Mouse (Mus musculus) heart, embryonic 15.5 days (tissue): ENCODE results near the gene Igsf8. TPM values are rescaled to one million over a fixed set of nuclear protein-coding genes. Genes with fewer than 3 reads are reported as not detected.

Source experiments
- ATAC-seq: fragments of 200-750 bp; cut with Nextera tagmentation; replicated peaks from 2 replicates; pipeline ENCODE4 v1.8.0; 2017; ENCODE audit warnings: low read depth, moderate TSS enrichment; ENCODE audit not compliant: insufficient number of reproducible peaks, insufficient read depth, low FRiP score
- H3K27ac ChIP-seq: fragments of 300-500 bp; sonication (generic); 2 replicates; pipeline ENCODE4 v1.5.1; 2015; ENCODE audit warnings: mild to moderate bottlenecking, inconsistent platforms
- H3K27me3 ChIP-seq: fragments of 300-500 bp; sonication (generic); 2 replicates; pipeline ENCODE4 v1.6.1; 2015; ENCODE audit warnings: inconsistent platforms
- H3K36me3 ChIP-seq: fragments of 300-500 bp; sonication (generic); 2 replicates; pipeline ENCODE4 v1.6.1; 2015; ENCODE audit warnings: mild to moderate bottlenecking, inconsistent platforms
- H3K4me1 ChIP-seq: fragments of 300-500 bp; sonication (generic); replicated peaks from 2 replicates; pipeline ENCODE4 v1.6.1; 2015; ENCODE audit warnings: inconsistent platforms
- H3K4me2 ChIP-seq: fragments of 300-500 bp; sonication (generic); 2 replicates; pipeline ENCODE4 v1.6.1; 2015; ENCODE audit warnings: inconsistent platforms, mild to moderate bottlenecking, moderate library complexity
- H3K4me3 ChIP-seq: fragments of 300-500 bp; sonication (generic); 2 replicates; pipeline ENCODE4 v1.5.1; 2015; ENCODE audit warnings: mild to moderate bottlenecking, inconsistent platforms
- H3K9ac ChIP-seq: fragments of 300-500 bp; sonication (generic); 2 replicates; pipeline ENCODE4 v1.6.1; 2015; ENCODE audit warnings: mild to moderate bottlenecking, inconsistent platforms
- H3K9me3 ChIP-seq: fragments of 300-500 bp; sonication (generic); replicated peaks from 2 replicates; pipeline ENCODE4 v1.6.1; 2016; ENCODE audit warnings: inconsistent platforms
- WGBS: fragments of 180-500 bp; shearing (Covaris S2); methylation state at CpG from one replicate; pipeline ENCODE4 v1.1.7; 2015; ENCODE audit warnings: mixed read lengths; 5-methylcytosine and 5-hydroxymethylcytosine counted together
- polyA plus RNA-seq: library from polyadenylated mRNA; unstranded; fragments of >200 nt; fragmentation: Nextera tagmentation; extraction: Ambion mirVana; gene quantifications from 2 replicates; pipeline ENCODE4 v1.2.1, GENCODE M21; 2015

Igsf8 gene
- polyA plus RNA-seq, 1 experiment from 2014 or later = 20.6 TPM

DNA sequence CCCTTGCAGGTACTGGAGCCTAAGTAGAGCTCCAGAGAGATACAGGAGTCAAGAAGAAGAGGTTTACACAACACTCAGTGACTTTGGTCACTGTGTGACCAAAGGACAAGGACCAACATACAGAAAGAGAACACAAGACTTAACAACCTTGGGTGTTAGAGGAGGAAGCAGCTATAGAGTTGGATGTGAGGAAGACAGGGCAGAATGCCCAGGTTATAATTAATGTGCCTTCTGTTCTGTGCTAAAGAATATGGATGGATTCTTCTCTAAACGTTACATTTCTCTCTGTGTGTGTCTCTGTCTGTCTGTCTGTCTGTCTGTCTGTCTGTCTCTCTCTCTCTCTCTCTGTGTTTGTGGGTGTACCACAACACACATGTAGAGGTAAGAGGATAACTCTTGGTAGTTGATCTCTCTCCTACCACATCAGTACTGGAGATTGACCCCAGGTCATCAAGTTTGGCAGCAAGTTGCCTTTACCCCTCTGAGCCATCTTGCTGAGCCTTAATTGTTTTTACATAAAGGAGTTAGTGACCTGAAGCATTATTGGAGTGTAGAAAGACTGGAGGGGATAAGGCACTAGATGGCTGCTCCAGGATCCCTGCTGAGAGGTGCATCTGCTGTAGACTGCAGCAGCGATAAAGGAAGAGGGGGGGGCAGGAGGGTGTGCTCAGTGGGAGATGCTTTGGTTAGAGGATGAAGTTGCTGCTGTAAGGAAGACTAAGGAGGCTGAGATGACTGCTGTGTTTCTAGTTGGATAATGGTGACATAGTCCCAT is 76.2 kb downstream of the Igsf8 start:
- H3K9me3 ChIP-seq = no peaks in the 10 kb centered on the region
- H3K4me3 ChIP-seq = no peak overlapping the region
- H3K4me1 ChIP-seq = peaks cover 12% of the 10 kb centered on the region
- no peak for ATAC-seq
- peaks cover 89% of the 10 kb centered on the region for H3K27me3 ChIP-seq
- no peak overlapping the region for H3K4me2 ChIP-seq
- no peak overlapping the region for H3K9ac ChIP-seq
- no peak overlapping the region for H3K27ac ChIP-seq
- 36% methylated on average over 2 of the region's 2 CpGs for WGBS
- no peaks in the 10 kb centered on the region for H3K36me3 ChIP-seq

DNA sequence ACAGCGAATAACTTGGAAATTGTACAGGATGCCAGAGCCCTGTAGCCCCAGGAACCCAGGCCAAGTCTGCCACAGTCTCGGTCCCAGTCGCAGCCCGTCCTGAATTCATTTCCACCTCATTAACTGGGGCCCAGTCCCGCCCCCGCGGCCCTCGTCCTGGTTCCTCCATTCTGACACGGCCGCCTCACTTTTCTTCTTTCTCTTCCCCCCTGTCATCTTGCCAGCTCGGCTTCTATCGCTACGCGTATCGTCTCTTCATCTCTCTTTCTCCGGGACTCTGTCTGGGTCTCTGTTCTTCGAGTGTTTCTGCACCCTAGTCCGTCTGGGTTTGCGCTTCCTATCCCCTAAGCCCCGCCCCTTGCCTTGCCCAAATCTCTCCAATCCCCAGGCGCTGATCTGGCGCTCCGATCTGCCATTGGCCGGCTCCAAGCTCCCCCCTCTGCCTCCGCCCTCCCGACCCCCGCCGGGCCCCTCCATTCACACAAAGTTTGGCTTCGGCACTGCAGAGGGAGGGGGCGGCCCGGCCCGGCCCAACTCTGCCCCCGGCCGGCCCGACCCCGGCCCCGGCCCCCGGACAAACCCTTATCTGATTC is 79.4 kb downstream of the Igsf8 start, which contains the start of gene Kcnj10:
Gene Kcnj10 (plus strand): TSS at position 482 of the 593 bp plus-strand sequence.
- H3K4me2 ChIP-seq = peak within 1 kb of the TSS; percentile 65
- peaks cover 66% of the 10 kb centered on the region for H3K27me3 ChIP-seq
- ATAC-seq = peak; percentile 79
- no peak within 1 kb of the TSS for H3K9ac ChIP-seq
- H3K4me3 ChIP-seq = peak within 1 kb of the TSS; percentile 43
- peaks cover 12% of the 10 kb centered on the region for H3K4me1 ChIP-seq
- H3K27ac ChIP-seq = no peak within 1 kb of the TSS
- 2% methylated on average over 38 of the region's 38 CpGs for WGBS
- no peaks in the 10 kb centered on the region for H3K36me3 ChIP-seq
- H3K9me3 ChIP-seq = no peaks in the 10 kb centered on the region

DNA sequence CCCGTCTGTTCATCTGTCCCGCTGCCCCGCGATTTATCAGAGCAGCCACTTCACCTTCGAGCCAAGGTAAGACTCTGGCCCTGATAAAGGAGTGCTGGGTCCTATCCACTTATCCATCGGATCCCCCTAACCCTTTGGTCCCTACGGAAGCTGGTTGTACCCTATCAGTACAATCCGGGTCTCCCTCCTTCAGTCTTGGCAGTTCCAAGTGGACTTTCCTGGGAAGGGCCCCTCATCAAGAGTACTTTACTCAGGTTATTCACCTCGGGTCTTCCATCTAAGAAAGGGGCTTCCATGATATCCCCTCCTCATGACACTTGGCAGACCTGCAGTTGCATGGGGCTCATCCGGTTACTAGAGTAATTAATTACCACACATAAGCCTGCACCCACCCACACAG is 79.9 kb downstream of the Igsf8 start:
- Histone ChIP-seq H3K9me3 (no peaks in the 10 kb centered on the region), H3K4me1 (peaks cover 12% of the 10 kb centered on the region), H3K27ac (no peak overlapping the region), H3K36me3 (no peaks in the 10 kb centered on the region), H3K9ac (no peak overlapping the region), H3K27me3 (peaks cover 60% of the 10 kb centered on the region), H3K4me2 (peak overlapping the region; percentile 65), H3K4me3 (peak overlapping the region; percentile 43)
- WGBS = 14% methylated on average over 10 of the region's 10 CpGs
- no peak for ATAC-seq

DNA sequence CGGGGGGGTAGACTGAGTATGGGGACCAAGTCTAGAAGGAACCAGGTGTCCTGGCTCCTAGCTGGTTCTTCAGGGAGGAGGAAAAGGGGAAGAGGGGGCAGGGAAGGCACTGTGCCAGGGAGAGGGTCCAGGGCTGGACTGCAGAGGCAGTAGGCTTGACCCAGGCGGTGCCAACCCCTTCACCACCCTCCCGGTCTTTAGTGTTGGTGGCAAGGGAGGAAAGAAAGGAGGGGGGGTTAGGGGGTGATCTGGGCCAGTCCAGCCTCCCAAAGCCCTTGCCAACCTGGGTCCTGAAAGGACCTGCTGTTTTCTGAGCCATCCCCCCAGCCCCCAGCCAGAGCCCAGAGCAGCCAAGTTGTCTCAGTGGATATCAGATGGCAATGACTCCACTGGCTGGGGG is 81.3 kb downstream of the Igsf8 start:
- 64% methylated on average over 3 of the region's 3 CpGs for WGBS

DNA sequence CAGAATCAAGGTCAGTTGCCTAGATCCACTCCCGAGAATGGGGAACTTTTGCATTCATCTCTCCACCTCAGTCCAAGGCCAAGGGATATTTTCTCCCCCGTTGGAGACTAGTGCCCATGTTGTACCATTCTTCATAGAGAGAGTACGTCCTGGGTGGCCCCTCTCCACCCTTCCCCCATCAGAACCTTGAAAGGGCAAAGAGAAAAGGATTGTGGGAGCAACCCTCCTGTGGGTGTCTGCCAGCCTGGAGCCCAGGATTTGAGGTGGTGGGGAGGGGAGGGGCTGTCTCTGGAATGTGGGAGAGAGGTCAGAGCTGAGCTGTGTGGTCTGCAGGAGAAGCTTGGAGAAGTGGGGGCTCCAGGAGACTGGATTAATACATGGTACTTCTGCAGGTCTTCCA is 82.5 kb downstream of the Igsf8 start:
- H3K27me3 ChIP-seq = peaks cover 61% of the 10 kb centered on the region
- ATAC-seq = no peak
- peaks cover 12% of the 10 kb centered on the region for H3K4me1 ChIP-seq
- 61% methylated on average over 3 of the region's 3 CpGs for WGBS
- H3K9ac ChIP-seq = no peak overlapping the region
- no peak overlapping the region for H3K27ac ChIP-seq
- H3K9me3 ChIP-seq = no peaks in the 10 kb centered on the region
- H3K4me3 ChIP-seq = no peak overlapping the region
- H3K4me2 ChIP-seq = no peak overlapping the region
- no peaks in the 10 kb centered on the region for H3K36me3 ChIP-seq

More for the DNA sequence above, 81.3 kb downstream of the Igsf8 start:
- Histone ChIP-seq H3K4me1 (peaks cover 12% of the 10 kb centered on the region), H3K9ac (no peak overlapping the region), H3K4me3 (no peak overlapping the region), H3K36me3 (no peaks in the 10 kb centered on the region), H3K27ac (no peak overlapping the region), H3K9me3 (no peaks in the 10 kb centered on the region), H3K4me2 (no peak overlapping the region), H3K27me3 (peaks cover 59% of the 10 kb centered on the region)
- ATAC-seq = no peak

DNA sequence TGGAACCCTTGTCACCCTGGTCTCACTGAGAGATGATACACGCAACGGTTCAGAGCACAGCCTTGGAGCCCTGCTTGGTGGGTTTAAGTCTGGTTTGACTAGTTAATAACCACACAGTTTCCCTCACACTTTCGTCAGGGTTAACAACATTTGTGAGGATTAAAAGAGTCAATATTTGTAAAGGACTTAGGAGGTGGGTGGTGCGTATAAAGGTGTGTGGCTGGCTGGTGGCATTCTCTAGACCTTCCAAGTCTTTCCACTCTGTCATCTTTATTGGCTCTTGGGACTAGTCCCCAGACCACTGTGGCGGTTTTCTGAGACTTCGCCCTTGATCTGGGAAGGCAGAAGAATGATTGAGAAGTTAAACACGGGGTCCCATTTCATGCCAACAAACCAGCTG is 83.4 kb downstream of the Igsf8 start:
- H3K27ac ChIP-seq = no peak overlapping the region
- H3K4me3 ChIP-seq = no peak overlapping the region
- ATAC-seq = no peak
- WGBS = 77% methylated on average over 7 of the region's 7 CpGs
- no peaks in the 10 kb centered on the region for H3K9me3 ChIP-seq
- H3K9ac ChIP-seq = no peak overlapping the region
- H3K4me1 ChIP-seq = peaks cover 12% of the 10 kb centered on the region
- H3K36me3 ChIP-seq = no peaks in the 10 kb centered on the region
- H3K4me2 ChIP-seq = no peak overlapping the region
- peaks cover 62% of the 10 kb centered on the region for H3K27me3 ChIP-seq

DNA sequence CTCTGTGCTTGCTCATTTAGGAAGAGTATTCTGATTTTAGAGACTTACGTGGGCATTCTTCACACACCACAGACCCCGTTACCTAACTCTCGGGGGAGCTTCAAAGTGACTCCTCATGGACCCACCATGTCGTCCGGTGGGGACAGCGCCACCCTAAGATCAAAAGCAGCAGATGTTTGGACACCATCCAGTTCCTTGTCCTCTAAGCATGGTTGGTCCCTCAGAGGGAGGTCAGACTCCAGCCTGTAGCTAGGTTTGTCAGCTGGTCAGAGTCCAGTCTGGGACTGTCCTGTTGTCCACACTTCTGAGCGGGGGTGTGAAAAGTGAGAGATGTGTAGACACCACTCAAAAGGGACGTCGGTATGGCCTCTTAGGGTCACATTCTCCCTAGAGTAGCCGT is 85.3 kb downstream of the Igsf8 start:
- no peaks in the 10 kb centered on the region for H3K36me3 ChIP-seq

DNA sequence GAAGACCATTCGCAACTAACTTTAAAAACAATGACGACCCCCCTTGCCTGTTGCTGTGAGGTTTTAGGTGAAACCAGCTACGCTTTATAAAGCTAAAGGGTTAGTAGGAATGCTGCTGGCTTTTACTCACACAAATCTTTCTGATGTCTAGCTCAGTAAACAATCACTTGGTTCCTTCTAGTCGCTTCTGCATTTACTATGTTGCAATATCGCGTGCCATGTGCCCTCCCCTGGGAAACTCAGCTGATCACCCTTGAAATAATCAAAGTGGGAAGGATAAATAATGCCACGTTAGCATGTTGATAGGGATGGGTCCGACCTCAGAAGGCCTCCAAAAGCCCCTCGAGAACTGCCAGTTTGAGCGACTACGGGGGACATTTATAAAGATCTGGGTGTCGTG is 85.9 kb downstream of the Igsf8 start:
- H3K27ac ChIP-seq = no peak overlapping the region
- 83% methylated on average over 12 of the region's 12 CpGs for WGBS
- H3K27me3 ChIP-seq = peaks cover 63% of the 10 kb centered on the region
- H3K36me3 ChIP-seq = no peaks in the 10 kb centered on the region
- peaks cover 9% of the 10 kb centered on the region for H3K4me1 ChIP-seq
- H3K4me2 ChIP-seq = no peak overlapping the region
- no peak overlapping the region for H3K4me3 ChIP-seq
- ATAC-seq = no peak
- no peaks in the 10 kb centered on the region for H3K9me3 ChIP-seq
- no peak overlapping the region for H3K9ac ChIP-seq

More for the DNA sequence above, 85.3 kb downstream of the Igsf8 start:
- H3K4me2 ChIP-seq = no peak overlapping the region
- H3K27me3 ChIP-seq = peaks cover 64% of the 10 kb centered on the region
- no peak for ATAC-seq
- no peak overlapping the region for H3K4me3 ChIP-seq
- no peak overlapping the region for H3K27ac ChIP-seq
- 74% methylated on average over 10 of the region's 10 CpGs for WGBS
- no peaks in the 10 kb centered on the region for H3K9me3 ChIP-seq
- H3K4me1 ChIP-seq = peaks cover 9% of the 10 kb centered on the region
- H3K9ac ChIP-seq = no peak overlapping the region

DNA sequence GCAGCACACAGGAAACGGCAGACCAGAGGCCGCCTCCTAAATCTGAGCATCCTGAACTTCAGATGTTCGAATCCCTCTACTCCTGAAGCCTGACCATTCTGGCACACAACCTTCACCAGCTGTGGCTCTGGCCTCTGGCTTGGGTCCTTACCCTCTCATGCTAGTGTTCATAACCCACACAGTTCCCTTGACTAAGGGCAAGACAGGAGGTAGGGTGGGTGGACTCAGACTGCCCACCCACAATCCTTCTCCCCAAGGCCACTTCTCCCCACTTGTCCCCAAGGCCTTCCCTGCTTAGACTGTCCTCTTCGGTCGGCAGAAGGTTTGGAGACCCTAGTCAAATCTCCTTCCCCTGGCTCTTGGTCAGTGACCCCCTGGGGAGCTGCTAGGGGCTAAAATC is 88.1 kb downstream of the Igsf8 start:
- Histone ChIP-seq H3K27ac (no peak overlapping the region), H3K4me2 (no peak overlapping the region), H3K4me3 (no peak overlapping the region), H3K27me3 (peaks cover 59% of the 10 kb centered on the region), H3K9me3 (no peaks in the 10 kb centered on the region), H3K4me1 (peaks cover 9% of the 10 kb centered on the region), H3K9ac (no peak overlapping the region), H3K36me3 (no peaks in the 10 kb centered on the region)
- no peak for ATAC-seq
- 77% methylated on average over 5 of the region's 5 CpGs for WGBS

DNA sequence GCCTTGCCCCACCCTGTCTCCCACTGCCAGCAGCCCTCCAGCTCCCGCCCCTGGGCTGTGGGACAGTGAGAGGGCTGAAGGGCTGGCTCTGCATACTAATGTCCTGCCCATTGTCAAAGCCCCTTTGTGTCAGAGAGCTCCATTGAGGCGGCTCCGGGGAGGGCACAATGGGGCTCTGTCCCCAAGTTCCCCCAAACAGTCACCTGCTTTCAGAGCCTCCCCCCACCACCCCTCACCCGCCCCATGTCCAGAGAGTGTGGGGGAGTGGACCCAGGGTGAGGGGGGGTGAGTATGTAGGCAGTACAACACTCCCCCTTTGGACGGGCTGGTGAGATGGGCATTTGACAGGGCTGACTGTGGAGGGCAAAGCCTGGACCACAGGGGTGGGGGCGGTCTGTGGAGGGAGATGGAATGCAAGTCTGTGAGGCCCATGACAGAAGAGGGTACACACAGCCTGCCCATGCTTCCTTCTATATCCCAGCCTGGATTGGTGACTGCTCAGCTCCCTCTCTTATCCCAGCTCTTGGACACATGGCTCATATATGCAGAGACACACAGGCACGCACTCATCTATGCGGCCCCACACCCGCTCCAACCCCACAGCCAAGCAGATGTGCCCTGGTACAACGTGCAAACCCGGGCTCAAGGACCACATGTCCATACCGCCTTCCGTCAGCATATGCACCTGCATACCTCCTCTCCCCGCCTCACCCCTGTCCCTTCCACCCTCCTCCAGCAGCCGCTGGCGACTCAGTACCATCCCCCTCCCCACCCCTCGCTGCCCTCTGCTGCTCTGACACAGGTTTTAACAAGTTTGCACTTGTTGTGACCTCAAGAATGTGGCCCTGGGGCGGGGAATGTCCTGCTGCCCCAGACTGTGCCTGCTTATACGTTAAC is 88.7 kb downstream of the Igsf8 start:
- no peak overlapping the region for H3K4me3 ChIP-seq
- no peaks in the 10 kb centered on the region for H3K9me3 ChIP-seq
- H3K4me1 ChIP-seq = peaks cover 9% of the 10 kb centered on the region
- H3K9ac ChIP-seq = no peak overlapping the region
- no peak overlapping the region for H3K27ac ChIP-seq
- no peaks in the 10 kb centered on the region for H3K36me3 ChIP-seq
- no peak for ATAC-seq
- peaks cover 59% of the 10 kb centered on the region for H3K27me3 ChIP-seq
- 16% methylated on average over 18 of the region's 19 CpGs for WGBS
- 0 out of 2 replicates have a peak overlapping the region, but pooled peaks have one; percentile 26 for H3K4me2 ChIP-seq

DNA sequence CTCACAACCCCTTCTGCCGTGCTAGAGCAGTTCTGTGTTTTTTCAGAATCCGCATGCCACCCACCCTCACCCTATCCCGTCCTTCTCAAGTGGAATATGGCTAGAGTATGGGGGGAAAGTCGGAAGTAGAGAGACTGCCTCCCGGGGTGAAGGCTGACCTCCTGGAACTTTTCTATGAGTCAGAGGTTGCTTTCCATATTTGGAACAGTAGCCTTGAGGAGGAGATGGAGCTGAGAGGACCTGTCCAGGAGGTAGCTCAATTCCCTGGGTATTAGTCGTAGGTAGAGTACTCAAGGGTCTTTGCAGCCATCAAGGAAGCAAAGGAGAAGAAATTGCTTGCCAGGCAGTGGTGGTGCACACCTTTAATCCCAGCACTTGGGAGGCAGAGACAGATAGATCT is 90.6 kb downstream of the Igsf8 start:
- Histone ChIP-seq H3K9me3 (no peaks in the 10 kb centered on the region), H3K36me3 (no peaks in the 10 kb centered on the region), H3K27ac (no peak overlapping the region), H3K4me3 (no peak overlapping the region), H3K9ac (no peak overlapping the region), H3K27me3 (peaks cover 60% of the 10 kb centered on the region), H3K4me1 (peaks cover 9% of the 10 kb centered on the region), H3K4me2 (no peak overlapping the region)
- 60% methylated on average over 6 of the region's 6 CpGs for WGBS
- no peak for ATAC-seq
